Comparison of ENCODE assay signal across 25 mouse cellular contexts in genomic region chr3:121902246-121902645, GRCm38 (mm10). TPM values are rescaled to one million over a fixed set of nuclear protein-coding genes. Genes with fewer than 3 reads are reported as not detected.
DNase-seq lines count a peak whose midpoint lies in the region; ATAC-seq and TF ChIP-seq lines count a peak whose summit lies in the region.
"Had no signal": no experiment of that assay in that cellular context is flagged by ENCODE, and none has a peak within 500 bp of the region (broad histone marks: within the 10 kb centered on the region; RNA-seq: fewer than 3 reads in every experiment).

No protein-coding gene starts in this region.

- WGBS in lung, embryonic 14.5 days: 87% methylated on average over 15 of the region's 15 CpGs
- WGBS in embryonic facial prominence, embryonic 10.5 days: 90% methylated on average over 15 of the region's 15 CpGs

- H3K36me3 ChIP-seq in lung, embryonic 14.5 days (ENCODE audit: insufficient read depth): no peaks in the 10 kb centered on the region
- no peaks in the 10 kb centered on the region for H3K36me3 ChIP-seq in embryonic facial prominence, embryonic 10.5 days (replicated peaks)
- H3K36me3 ChIP-seq: embryonic facial prominence, embryonic 15.5 days; hindbrain, embryonic 15.5 days; intestine, embryonic 15.5 days had no signal

- peaks cover 16% of the 10 kb centered on the region; the same call in 1 of the 2 replicates for H3K4me1 ChIP-seq in lung, embryonic 14.5 days (ENCODE audit: insufficient read depth)
- peaks cover 35% of the 10 kb centered on the region for H3K4me1 ChIP-seq in embryonic facial prominence, embryonic 10.5 days
- H3K4me1 ChIP-seq: hindbrain, embryonic 15.5 days had no signal

- H3K4me3 ChIP-seq in lung, embryonic 14.5 days (ENCODE audit: low read depth, low read length): no peak overlapping the region
- no peak overlapping the region for H3K4me3 ChIP-seq in embryonic facial prominence, embryonic 10.5 days
- H3K4me3 ChIP-seq: embryonic facial prominence, embryonic 15.5 days; hindbrain, embryonic 15.5 days; intestine, embryonic 15.5 days had no signal

- H3K4me2 ChIP-seq in lung, embryonic 14.5 days: no peak overlapping the region
- H3K4me2 ChIP-seq: embryonic facial prominence, embryonic 15.5 days; heart, embryonic 11.5 days; hindbrain, embryonic 15.5 days; intestine, embryonic 15.5 days; midbrain, embryonic 11.5 days had no signal

- no peak for ATAC-seq in lung, embryonic 14.5 days (ENCODE audit: insufficient read depth)
- ATAC-seq in CD4-positive, CD25-positive, alpha-beta regulatory T cell, adult 4 months: no peak
- no peak for ATAC-seq in monocyte, adult 5-6 weeks (replicated peaks; ENCODE audit: insufficient number of reproducible peaks, low FRiP score, low TSS enrichment, poor library complexity, severe bottlenecking)
- ATAC-seq: activated CD4-positive, CD25-positive, alpha-beta regulatory T cell, adult 4 months; forebrain, embryonic 16.5 days; intestine, embryonic 15.5 days had no signal

- peak; percentile 22 for DNase-seq in kidney, adult 11 months
- DNase-seq in kidney, adult 8-10 months: no peak
- peak; percentile 18 for DNase-seq in lung, embryonic 14.5 days
- DNase-seq in lung, adult 18-20 months: no peak
- DNase-seq in embryonic facial prominence, embryonic 10.5 days (ENCODE audit: low spot score): no peak
- DNase-seq: adrenal gland, postnatal 36 days; cerebellum, adult 18-20 months; cerebellum, postnatal 25 days; embryo, embryonic 11 days; heart, postnatal 4 days; left cerebral cortex, postnatal 4 days; retina, postnatal 1 day; right cerebral cortex, postnatal 4 days; thymus, adult 2 months had no signal

- no peak overlapping the region for H3K27ac ChIP-seq in lung, embryonic 14.5 days (ENCODE audit: low read depth)
- 0 out of 2 replicates have a peak overlapping the region, but pooled peaks have one; percentile 21 for H3K27ac ChIP-seq in embryonic facial prominence, embryonic 10.5 days (replicated peaks)
- H3K27ac ChIP-seq: embryonic facial prominence, embryonic 15.5 days; hindbrain, embryonic 15.5 days; intestine, embryonic 15.5 days; liver, embryonic 14.5 days; macrophage had no signal

- TF ChIP-seq CTCF in lung, embryonic 14.5 days (IDR thresholded peaks at IDR 0.05; ENCODE audit: low read depth): no peak

- H3K9ac ChIP-seq in lung, embryonic 14.5 days: no peak overlapping the region
- H3K9ac ChIP-seq: embryonic facial prominence, embryonic 15.5 days; hindbrain, embryonic 15.5 days; intestine, embryonic 15.5 days; liver, embryonic 14.5 days had no signal

- no peaks in the 10 kb centered on the region for H3K9me3 ChIP-seq in lung, embryonic 14.5 days (ENCODE audit: low read depth, low read length)
- H3K9me3 ChIP-seq in embryonic facial prominence, embryonic 10.5 days: no peaks in the 10 kb centered on the region
- H3K9me3 ChIP-seq: embryonic facial prominence, embryonic 15.5 days; hindbrain, embryonic 15.5 days; intestine, embryonic 15.5 days had no signal

- no peaks in the 10 kb centered on the region for H3K27me3 ChIP-seq in lung, embryonic 14.5 days (ENCODE audit: insufficient read depth, low read length)
- 0 out of 2 replicates have a peak, but pooled peaks cover 4% of the 10 kb centered on the region for H3K27me3 ChIP-seq in embryonic facial prominence, embryonic 10.5 days (replicated peaks; ENCODE audit: low read depth, poor library complexity, severe bottlenecking)
- H3K27me3 ChIP-seq: embryonic facial prominence, embryonic 15.5 days; hindbrain, embryonic 15.5 days; intestine, embryonic 15.5 days had no signal

RNA-seq across cellular contexts. Expression of gene Arhgap29, which starts 50.1 kb away (rescaled TPM):
- 66.2 and 71.3 TPM in 2 replicates for polyA plus RNA-seq in lung, embryonic 14.5 days (2014; fragmentation: Nextera tagmentation; extraction: Ambion mirVana)
- polyA plus RNA-seq in embryonic facial prominence, embryonic 10.5 days (2016; fragmentation: Nextera tagmentation; extraction: Ambion mirVana): 40.9 and 46.9 TPM in 2 replicates
- polyA plus RNA-seq in CD4-positive, CD25-positive, alpha-beta regulatory T cell, adult 4 months (2017; shearing (Covaris generic)): under 1 TPM; 0.92 to 0.94 TPM
- total RNA-seq in monocyte, adult 5-6 weeks (2017): 0.96 to 2.4 TPM (median 1.7 TPM) in 3 replicates

Comparison
In these comparisons a context has a peak if more than half of its experiments do, and no peak if none do; other contexts are left out.
1. DNase-seq: peak in kidney, adult 11 months (single experiment) and lung, embryonic 14.5 days (single experiment); none in kidney, adult 8-10 months (0 of 2), lung, adult 18-20 months (0 of 2) and embryonic facial prominence, embryonic 10.5 days (single experiment).
2. RNA of gene Arhgap29, which starts 50.1 kb away (polyA plus RNA-seq): 66.2 to 71.3 TPM in lung, embryonic 14.5 days and 40.9 to 46.9 TPM in embryonic facial prominence, embryonic 10.5 days; 0.92 to 0.94 TPM in CD4-positive, CD25-positive, alpha-beta regulatory T cell, adult 4 months; every median in the first group is over 10 times any median in the second.